Mouse (Mus musculus) layer of hippocampus, adult 18-20 months (tissue): ENCODE measurements around the gene Lrrc38. TPM values are rescaled to one million over a fixed set of nuclear protein-coding genes. Genes with fewer than 3 reads are reported as not detected.

ENCODE experiments used
- total RNA-seq, 2 experiments: library from RNA; stranded (reverse); gene quantifications; 2 replicates each; pipeline ENCODE4 v1.2.3; 2021

The Lrrc38 gene
- total RNA-seq, 2 experiments from 2014 or later, result 0.58 to 1.3 TPM

Other genes starting within 250 kb of the Lrrc38 start
- 10 to 100 TPM; 48.5 to 49.5 TPM for gene Prdm2, start 136.8 kb upstream of the Lrrc38 start, total RNA-seq
- gene Pdpn, start 50.2 kb upstream of the Lrrc38 start, total RNA-seq, result 10 to 100 TPM; 18.9 to 20.0 TPM
- not detected for gene Pramel1, start 44.7 kb downstream of the Lrrc38 start, total RNA-seq
- 10 to 100 TPM; 10.3 to 13.5 TPM for gene Pramef8, start 62.7 kb downstream of the Lrrc38 start, total RNA-seq
- gene Oog4, start 100.6 kb downstream of the Lrrc38 start, total RNA-seq, result not detected
- not detected for gene Gm13043, start 161.6 kb downstream of the Lrrc38 start, total RNA-seq
- gene Gm13040, start 186.2 kb downstream of the Lrrc38 start, total RNA-seq, result not detected
- not detected for gene BC080695, start 201.9 kb downstream of the Lrrc38 start, total RNA-seq
- not detected for gene Gm13057, start 202.0 kb downstream of the Lrrc38 start, total RNA-seq